Mouse (Mus musculus) cerebellum, postnatal 36 days (tissue): ENCODE results near the gene F2.
"Not testable (repeated sequence)": the region's sequence is repeated elsewhere in the genome, so short reads cannot be mapped to it uniquely, and the experiment has no call there.

Source experiments
- DNase-seq, 2 experiments: peaks; one replicate each; pipeline ENCODE4 v3.0.0; 2021 to 2022; ENCODE audit warnings: mixed read lengths in 2 of 2

Gene F2

DNA sequence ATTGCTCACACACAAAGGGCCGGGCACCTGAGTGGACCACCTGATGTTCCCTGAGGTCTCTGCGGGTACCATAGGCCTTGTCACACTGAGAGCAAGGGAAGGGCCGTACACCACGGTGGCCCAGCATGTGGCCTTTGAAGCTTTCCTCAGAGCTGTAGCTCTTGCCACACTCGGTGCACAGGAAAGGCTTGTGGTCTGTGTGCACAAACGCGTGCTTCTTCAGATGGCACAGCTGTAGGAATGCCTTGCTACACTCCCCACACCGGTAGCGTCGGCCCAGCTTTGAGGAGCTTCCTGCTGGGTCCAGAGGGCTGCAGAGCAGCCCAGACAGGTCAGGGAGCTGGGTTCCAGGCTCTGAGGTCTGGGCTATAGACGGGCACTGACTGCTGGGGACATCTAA lies 9.6 kb upstream of the F2 start:
- DNase-seq = no peak

DNA sequence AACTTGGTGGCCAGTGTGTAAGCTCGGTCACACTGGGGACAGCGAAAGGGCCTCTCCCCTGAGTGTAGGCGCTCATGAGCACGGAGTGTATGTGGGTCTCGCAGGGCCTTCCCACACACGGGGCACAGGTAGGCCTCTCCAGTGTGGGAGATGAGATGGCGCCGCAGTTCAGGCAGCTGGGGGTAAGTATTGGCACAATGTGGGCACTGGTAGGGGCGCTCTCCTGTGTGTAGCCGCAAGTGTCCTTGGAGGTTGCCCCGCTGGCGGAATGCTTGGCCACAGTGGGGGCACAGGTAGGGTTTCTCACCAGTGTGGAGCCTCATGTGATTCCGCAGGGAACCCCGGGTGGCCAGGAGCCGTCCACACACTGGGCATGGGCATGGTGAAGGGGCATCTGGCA lies 9.1 kb upstream of the F2 start:
- no peak for DNase-seq

DNA sequence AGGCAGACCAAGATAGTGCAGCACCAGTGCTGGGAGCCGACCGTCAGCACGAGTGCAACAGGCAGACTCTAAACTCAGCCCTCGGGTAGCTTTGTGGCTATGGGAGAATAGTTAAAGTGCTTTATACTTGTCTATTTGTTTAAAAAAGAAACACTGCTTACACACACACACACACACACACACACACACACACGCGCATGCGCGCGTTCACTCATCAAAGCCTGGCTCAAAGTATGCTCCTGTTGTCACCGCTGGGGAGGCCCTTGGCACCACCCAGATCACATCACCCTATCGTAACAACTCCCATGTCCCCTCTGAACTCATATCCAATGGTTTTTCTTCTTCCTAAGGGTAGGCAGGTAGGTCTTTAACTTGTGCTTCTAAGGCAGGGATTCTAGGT lies 7.8 kb upstream of the F2 start:
- no peak for DNase-seq

DNA sequence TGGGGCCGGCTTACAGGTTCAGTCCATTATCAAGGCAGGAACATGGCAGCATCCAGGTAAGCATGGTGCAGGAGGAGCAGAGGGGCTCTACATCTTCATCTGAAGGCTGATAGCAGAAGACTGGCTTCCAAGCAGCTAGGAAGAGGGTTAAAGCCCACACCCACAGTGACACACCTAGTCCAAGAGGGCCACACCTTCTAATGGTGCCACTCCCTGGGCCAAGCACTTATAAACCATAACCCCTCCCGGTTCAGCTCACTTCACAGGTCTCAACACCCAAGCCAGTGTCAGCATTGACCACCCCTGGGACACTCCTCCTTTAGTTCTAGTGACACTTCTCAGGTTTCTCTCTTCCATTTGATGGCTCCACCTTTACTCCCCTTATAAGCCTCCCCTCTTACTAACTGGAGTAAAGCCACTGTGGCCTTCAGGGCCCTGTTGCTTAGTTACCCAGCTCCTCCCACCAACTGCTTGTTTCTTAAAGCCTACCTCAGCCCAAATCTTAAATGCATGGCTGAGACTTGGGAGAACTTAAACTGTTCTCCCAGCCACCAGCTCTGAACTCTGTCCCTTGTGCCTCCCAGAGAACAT lies 6.7 kb upstream of the F2 start:
- DNase-seq = no peak

DNA sequence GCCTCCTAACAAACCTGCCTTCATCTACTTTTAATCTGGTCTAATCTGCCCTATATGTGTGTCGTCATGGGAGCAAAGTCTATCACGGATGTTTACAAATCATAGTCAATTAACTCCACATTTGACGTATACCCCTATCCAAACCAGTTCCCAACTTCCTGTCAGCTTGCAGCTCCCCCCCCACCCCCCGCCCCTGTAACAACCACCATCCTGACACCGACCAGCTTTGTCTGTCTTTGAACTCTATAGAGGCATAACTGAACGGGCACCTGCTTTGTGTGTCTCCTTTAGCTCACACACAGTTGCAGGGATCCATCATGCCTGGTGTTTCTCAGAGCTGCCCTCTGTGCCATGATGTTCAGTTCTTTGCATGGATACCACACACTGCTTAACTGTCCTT lies 2.7 kb upstream of the F2 start:
- no peak for DNase-seq

DNA sequence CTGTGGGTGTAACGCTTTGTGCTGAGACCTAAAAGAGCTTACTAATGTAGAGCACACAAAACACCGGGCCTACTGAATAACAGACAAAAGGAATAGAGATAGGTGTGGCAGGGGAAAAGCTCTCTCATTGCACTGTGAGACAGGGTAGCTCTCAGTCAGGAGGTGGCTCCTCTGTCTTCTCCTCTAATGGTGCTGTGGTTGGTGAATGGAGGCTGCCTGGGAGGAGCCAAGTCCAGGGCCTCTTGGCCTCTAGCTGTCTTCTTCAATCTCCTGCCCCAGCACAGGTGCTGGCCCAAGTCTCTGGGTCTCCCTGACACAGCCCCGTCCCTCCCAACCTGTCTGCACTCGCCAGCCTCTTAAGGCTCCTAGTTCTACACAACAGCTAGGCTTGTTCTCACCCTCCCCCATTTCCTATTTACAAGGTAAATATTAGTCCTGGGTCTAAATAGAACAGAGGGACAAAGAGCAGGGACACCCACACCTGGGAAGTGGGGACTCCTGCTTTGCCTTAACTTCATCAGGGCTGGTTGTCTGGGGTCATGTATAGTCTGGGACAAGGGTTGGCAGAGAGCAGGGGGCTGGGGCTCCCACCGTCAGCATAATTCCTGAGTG lies 619 bp upstream of the F2 start:
- no peak for DNase-seq

DNA sequence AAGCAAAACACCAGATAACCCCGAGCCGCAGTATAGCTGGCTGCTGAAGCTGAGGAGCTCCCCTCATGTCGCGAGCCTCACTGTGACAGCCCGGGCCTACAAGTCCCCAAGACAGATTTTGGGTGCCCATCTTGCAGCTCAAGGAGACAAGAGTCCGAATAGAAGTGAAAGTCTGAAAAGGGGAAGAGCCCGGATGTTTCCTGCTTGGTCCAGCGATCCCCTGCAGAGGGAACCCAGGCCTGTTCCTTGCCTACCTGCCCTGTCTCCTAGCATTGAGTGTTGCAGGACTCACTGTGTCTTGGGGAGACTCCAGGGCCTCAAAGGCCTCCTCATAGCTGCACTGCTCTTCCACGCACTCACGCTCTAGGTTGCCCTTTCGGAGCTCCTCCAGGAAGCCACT lies 728 bp downstream of the F2 start:
- DNase-seq = no peak

DNA sequence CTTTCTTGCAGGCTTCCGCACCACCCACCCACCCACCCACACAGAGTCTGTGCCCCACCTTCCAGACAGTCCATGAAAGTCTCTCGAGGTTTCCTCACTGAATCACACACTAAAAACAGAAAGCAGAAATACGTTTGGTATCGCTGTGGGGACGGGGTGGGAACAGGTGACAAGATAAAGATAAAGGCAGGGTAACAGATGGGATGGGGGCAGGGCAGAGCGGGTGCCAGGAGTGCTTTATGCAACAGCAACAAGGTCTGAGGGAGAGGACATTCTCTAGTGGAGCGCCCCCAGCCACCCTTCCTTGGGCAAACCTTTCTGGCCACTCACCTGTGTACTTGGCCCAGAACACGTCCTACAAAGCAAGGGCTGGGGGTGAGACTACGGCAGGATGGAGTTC lies 1.4 kb downstream of the F2 start:
- DNase-seq = peak; percentile 43 to 57

DNA sequence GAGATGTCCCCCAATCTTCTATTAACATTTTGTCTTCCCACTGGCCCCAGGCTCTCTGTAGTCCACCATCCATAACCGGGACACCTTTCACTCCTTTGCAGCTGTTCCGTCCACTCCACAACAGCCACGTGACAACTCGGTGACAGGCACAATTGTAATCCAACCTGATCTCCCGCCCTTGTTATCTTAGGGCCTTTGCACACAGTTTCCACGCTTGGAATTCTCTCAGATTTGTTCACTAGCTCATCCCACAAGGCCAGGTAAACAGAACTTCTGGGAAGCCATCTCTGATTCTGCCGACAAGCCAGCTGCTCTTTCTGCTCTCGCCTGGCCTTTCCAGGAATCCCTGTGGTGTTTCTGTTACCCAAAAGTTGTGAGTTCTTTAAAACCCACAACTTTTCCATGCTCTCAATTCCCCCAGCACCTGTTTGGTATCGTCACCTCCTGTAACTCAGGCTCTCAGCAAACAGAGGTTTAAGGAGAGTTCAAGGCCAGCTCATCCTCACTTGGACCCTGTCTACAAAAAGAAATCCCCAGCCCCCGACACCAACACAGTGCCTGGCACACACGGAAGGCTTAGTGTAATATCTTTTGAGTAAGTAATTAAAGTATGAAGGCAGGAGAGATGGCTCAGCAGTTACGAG lies 2.8 kb downstream of the F2 start:
- no peak for DNase-seq

DNA sequence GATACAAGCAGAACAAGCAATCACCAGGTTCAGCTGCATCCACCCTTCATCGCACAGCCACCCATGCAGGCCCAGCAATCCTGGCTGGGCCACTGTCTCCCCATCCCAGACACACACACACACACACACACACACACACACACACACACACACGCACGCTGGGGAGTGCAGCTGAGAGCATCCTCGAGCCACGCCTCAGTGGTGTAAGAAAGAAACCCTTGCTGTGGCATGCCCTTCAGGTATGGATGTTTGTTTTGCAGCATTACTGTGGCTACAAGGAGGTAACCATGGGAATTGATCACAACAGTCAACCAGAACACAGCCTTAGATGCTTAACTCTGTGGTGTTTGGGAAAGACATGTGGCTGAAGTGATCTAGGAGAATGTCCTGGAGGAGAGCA lies 3.9 kb downstream of the F2 start:
- no peak for DNase-seq

DNA sequence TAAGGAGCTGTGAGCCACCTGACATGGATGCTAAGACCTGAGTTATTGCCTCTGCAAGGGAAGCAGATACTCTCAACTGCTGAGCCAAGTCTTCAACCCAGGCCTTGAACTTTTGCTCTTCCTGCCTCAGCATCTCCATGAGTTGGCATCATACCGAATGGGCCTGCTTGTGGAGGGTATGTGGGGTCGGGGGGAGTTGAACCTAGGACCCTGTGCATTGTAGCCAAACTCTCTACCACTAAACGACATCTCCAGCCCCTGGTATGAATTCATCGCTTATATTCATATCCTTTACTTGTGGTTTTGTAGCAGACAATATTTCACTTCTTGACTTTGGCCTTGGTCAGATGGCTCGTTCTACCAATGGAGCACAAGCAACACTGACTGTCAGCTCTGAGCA lies 4.4 kb downstream of the F2 start:
- DNase-seq = no peak

DNA sequence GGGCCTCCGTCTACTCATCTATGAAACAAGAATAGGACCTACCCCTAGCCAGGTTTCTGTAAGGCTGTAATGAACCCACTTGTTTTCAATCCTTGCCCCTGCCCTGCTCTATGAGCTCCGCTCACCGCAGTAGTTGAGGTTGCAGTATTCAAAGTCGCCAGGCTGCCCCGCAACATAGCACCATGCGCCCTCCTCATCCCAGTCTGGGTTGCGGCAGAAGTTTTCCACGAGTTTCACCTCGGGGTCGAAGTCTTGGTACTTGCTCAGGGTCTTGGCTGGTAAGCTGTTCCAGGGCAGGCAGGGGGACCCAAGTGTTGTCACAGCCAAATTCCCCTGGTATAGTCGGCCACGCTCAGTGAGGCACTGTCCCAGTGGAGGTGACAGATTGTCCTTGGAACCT lies 5.8 kb downstream of the F2 start:
- no peak for DNase-seq

DNA sequence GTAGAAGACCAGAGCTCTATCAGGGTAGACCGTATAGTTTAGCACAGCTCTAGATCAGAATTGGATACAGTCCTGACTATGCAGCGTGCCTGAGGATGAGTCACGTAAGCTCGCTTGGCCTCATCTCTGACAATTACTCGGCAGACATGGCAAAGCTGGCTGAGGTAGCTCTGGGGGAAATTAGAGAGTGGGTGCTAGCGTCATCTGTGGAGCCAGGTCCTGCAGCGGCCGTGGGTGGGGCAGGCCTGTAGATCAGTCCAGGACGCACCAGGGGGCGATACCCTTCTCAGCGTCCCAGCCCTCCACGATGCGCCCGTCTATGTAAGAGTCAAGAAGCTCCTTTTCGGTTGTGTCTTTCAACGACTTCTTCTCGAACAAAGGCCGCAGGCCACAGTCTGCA lies 6.5 kb downstream of the F2 start:
- DNase-seq = no peak

DNA sequence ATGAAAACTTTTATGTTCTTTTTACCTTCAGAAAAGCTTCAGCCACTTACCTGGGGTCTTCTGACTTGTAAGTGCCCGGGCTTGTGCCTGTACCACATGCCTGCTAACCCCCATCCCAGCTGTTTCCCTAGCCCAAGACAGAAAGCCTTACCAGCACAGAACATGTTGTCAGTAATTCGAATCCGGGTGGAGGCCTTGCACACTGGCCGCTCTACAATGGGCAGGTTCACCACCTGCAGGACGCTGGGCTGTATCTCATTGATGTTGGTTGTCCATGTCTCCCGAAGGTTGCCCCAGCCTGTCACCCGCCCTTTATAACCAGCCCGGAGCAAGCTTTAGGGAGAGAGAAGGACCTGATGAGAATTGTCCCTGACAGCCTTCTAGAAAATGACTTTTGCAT lies 8.0 kb downstream of the F2 start:
- DNase-seq = no peak

DNA sequence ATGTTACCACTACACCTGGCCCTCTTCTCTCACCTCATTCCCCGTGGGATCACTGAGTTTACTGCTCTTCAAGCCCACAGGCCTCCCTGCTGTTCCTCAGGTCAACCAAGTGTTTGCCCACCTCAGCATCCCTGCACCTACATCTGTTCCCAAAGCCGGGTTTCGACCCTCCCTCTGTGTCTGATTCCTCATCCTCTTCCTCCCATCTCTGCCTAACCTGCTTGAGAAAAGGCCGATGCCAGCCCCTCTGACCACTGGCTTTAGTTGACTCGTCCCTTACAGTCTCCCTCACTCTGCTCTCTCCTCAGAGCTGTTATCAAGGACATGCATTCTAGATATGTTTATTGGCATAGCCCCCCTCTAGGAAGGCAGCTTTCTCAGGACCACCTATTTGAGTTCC lies 8.7 kb downstream of the F2 start:
- DNase-seq = no peak

DNA sequence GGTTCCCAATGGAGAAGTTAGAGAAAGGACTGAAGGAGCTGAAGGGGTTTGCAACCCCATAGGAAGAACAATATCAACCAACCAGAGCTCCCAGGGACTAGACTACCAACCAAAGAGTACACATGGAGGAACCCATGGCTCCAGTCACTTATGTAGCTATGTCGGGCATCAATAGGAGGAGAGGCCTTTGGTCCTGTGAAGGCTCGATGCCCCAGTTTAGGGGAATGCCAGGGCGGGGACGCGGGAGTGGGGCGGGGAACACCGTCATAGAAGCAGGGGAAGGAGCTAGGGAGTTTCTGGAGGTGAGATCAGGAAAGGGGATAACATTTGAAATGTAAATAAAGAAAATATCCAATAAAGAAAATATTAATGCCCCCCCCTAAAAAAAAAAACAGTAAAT lies 12.8 kb downstream of the F2 start:
- not testable (repeated sequence) for DNase-seq

DNA sequence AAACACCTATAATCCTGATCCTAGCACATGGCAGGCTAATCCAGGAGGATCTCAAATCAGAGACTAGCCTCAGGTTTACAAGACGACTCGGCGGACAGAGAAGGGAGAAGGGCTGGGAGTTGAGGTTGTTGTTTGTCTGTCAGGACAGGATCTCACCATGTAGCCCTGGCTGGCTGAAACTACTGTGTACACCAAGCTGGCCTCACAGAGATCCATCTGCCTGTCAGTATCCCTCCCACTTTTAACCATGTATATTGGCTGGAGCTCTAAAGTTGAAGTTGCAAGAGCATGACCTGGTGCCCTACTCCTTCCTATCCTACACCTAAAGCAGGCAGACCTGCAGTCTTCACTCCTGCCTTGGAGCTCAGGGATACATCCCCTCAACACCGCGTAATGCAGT lies 13.9 kb downstream of the F2 start:
- DNase-seq = no peak

DNA sequence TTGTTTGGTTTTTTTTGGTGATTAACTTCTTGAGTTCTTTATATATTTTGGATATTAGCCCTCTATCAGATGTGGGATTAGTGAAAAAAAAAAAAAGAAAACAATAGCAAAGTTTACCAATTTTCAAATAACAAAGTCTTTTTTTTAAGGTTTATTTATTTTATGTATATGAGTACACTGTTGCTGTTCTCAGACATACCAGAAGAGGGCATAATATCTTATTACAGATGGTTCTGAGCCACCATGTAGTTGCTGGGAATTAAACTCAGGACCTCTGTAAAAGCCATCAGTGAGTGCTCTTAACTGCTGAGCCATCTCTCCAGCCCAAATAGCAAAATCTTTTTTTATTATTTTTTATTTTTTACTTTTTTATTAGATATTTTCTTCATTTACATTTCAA lies 26.8 kb downstream of the F2 start:
- DNase-seq = not testable (repeated sequence)

DNA sequence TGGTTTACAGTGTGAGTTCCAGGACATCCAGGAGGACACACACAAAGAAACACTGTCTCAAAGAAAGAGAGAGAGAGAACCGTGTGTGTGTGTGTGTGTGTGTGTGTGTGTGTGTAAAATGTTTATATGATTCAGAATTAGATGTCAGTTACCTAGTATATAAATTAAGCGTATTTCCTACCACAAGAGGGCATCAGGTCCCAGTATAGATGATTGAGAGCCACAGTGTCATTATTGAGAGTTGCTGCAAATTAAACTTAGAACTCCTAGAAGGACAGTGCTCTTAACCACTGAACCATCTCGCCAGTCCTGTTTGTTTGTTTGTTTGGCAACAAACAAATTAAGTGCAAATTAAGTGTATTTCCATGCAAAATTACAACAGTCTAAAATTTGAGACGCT lies 33.8 kb downstream of the F2 start:
- DNase-seq = no peak

DNA sequence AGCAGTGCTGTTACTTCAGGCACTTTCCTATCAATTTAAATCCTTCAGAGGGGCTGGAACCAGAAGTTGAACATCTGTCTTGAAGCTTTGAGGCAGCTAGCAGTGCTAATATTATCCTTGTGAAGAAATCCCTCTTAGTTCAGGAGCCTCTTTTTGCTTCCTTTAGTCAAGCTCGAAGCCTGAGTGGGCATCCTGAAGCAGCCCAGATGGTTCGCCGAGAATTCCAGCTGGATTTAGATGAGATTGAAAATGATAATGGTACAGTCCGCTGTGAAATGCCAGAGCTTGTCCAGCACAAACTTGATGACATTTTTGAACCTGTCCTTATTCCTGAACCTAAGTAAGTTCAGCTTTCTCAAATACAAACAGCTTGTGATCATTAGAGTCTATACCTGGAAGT lies 35.7 kb downstream of the F2 start:
- no peak for DNase-seq

DNA sequence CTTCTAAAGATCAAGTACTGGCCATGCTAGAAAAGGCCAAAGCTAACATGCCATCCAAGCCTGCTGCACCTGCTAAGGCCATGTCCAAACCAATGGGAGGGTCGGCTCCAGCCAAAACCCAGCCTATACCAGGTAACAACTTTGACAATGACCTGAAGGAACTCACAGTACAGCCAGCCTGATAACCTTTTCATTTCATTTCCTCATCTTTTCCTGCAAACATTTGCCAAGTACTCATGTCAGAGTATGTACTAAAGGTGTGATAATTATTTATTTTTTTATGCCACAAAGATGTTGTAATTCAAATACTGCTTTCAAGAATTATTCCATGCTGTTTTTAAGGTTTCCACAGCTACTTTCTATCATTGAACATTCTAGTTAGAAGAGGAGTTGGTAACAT lies 50.0 kb downstream of the F2 start:
- no peak for DNase-seq

DNA sequence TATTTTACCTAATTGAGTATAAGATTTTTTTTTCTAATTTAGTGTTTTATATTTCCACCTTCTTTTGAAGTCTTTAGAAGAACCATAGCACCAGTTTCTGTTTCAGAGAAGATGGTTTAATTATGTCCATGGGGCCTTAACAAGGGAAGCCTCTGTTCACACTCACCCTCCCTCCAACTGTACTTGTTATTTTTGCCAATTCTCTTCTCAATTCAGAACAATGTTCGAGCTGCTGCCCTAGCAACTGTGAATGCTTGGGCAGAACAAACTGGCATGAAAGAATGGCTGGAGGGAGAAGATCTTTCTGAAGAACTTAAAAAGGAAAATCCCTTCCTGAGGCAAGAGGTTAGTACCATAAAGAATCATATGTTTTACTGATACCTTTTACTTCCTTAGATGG lies 55.3 kb downstream of the F2 start:
- no peak for DNase-seq
